Mouse (Mus musculus): ENCODE data around the gene Ldhd. TPM values are rescaled to one million over a fixed set of nuclear protein-coding genes. Genes with fewer than 3 reads are reported as not detected.

Ldhd gene
- polyA plus RNA-seq, 1 experiment from 2014 or later, result 1.1 TPM

DNA sequence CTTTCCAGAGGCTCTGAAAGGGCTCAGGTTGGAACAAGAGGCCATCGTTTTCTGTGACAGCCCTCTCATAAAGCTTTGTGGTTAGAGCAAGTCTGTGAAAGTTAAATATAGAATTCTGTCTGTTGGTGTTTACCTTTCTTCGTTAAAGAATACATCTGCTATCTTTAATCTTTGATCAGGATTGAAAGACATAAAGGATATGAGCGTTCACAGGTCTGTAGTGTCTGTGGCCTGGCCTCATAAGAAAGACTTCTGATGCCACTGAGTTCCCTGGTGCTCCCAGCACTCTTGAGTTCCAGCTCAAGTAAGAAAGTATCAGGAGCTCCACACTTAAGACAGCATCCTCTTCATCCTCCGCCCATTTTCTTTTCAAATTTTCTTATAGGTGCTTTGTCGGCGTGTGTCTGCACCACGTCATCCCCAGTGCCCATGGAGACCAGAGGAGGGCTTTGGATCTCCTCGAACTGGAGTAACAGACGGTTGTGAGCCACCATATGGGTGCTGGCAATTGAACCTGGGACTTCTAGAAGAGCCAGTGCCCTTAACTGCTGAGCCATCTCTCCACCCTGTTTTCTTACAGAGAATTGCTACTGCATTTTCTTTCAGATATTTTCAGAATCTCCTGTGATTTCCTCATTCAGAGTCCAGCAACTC is 52.2 kb downstream of the Ldhd start:
- H3K36me3 ChIP-seq (ENCODE audit: control insufficient read depth, insufficient read depth, low read length), result no peaks in the 10 kb centered on the region
- no peaks in the 10 kb centered on the region for H3K9me3 ChIP-seq (ENCODE audit: control insufficient read depth, low read length)
- H3K4me1 ChIP-seq (replicated peaks; ENCODE audit: control insufficient read depth, insufficient read depth, low read length), result peaks cover 2% of the 10 kb centered on the region
- H3K4me2 ChIP-seq (ENCODE audit: low read depth, low read length), result no peak overlapping the region
- no peak overlapping the region for H3K9ac ChIP-seq (ENCODE audit: low read length)
- WGBS, result 75% methylated on average over 9 of the region's 9 CpGs
- H3K27me3 ChIP-seq (ENCODE audit: control insufficient read depth, insufficient read depth, low read depth, low read length), result no peaks in the 10 kb centered on the region
- no peak overlapping the region for H3K4me3 ChIP-seq (ENCODE audit: low read length)
- no peak for ATAC-seq (ENCODE audit: low read depth)
- H3K27ac ChIP-seq (ENCODE audit: low read length), result no peak overlapping the region

DNA sequence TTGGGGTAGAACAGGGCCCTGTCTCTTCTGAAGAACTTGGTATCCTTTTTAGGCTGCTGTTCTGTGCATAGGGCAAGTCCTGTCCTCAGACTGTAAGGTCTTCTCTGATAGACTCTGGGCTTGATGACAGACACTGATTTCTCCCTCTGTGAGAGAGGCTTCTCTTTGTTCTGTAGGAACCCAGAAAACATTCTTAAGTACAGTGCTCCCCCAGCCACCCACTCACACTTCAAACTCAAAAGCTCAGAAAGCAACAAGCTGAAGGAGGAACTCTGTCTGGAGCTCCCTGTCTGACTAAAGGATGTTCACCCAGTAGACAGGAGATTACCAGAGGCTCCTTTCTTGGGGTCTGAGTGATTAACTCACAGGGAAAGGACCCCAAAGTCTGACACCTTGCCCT is 53.7 kb downstream of the Ldhd start:
- Histone ChIP-seq H3K4me3 (ENCODE audit: low read length) (no peak overlapping the region), H3K9ac (ENCODE audit: low read length) (no peak overlapping the region), H3K9me3 (ENCODE audit: control insufficient read depth, low read length) (no peaks in the 10 kb centered on the region), H3K4me2 (ENCODE audit: low read depth, low read length) (no peak overlapping the region), H3K27ac (ENCODE audit: low read length) (no peak overlapping the region), H3K27me3 (ENCODE audit: control insufficient read depth, insufficient read depth, low read depth, low read length) (no peaks in the 10 kb centered on the region), H3K4me1 (replicated peaks; ENCODE audit: control insufficient read depth, insufficient read depth, low read length) (peaks cover 2% of the 10 kb centered on the region), H3K36me3 (ENCODE audit: control insufficient read depth, insufficient read depth, low read length) (no peaks in the 10 kb centered on the region)
- no peak for ATAC-seq (ENCODE audit: low read depth)

GRCm38 (mm10) chr8:111575492-111575891 is 54.7 kb downstream of the Ldhd start:
- no peak overlapping the region for H3K9ac ChIP-seq (ENCODE audit: low read length)
- no peak overlapping the region for H3K27ac ChIP-seq (ENCODE audit: low read length)
- ATAC-seq (ENCODE audit: low read depth), result no peak
- no peak overlapping the region for H3K4me3 ChIP-seq (ENCODE audit: low read length)
- H3K4me1 ChIP-seq (replicated peaks; ENCODE audit: control insufficient read depth, insufficient read depth, low read length), result peaks cover 2% of the 10 kb centered on the region
- no peak overlapping the region for H3K4me2 ChIP-seq (ENCODE audit: low read depth, low read length)
- no peaks in the 10 kb centered on the region for H3K9me3 ChIP-seq (ENCODE audit: control insufficient read depth, low read length)
- WGBS, result 91% methylated on average over 4 of the region's 4 CpGs
- no peaks in the 10 kb centered on the region for H3K36me3 ChIP-seq (ENCODE audit: control insufficient read depth, insufficient read depth, low read length)
- no peaks in the 10 kb centered on the region for H3K27me3 ChIP-seq (ENCODE audit: control insufficient read depth, insufficient read depth, low read depth, low read length)

- 68% methylated on average over 2 of the region's 2 CpGs for WGBS
These were observed 56.2 kb downstream of the Ldhd start for GRCm38 (mm10) chr8:111574016-111574415.

More at GRCm38 (mm10) chr8:111574016-111574415, 56.2 kb downstream of the Ldhd start:
- Histone ChIP-seq H3K27ac (ENCODE audit: low read length) (no peak overlapping the region), H3K9ac (ENCODE audit: low read length) (no peak overlapping the region), H3K4me3 (ENCODE audit: low read length) (no peak overlapping the region), H3K4me1 (replicated peaks; ENCODE audit: control insufficient read depth, insufficient read depth, low read length) (peaks cover 2% of the 10 kb centered on the region), H3K4me2 (ENCODE audit: low read depth, low read length) (no peak overlapping the region), H3K36me3 (ENCODE audit: control insufficient read depth, insufficient read depth, low read length) (no peaks in the 10 kb centered on the region), H3K9me3 (ENCODE audit: control insufficient read depth, low read length) (no peaks in the 10 kb centered on the region), H3K27me3 (ENCODE audit: control insufficient read depth, insufficient read depth, low read depth, low read length) (no peaks in the 10 kb centered on the region)
- ATAC-seq (ENCODE audit: low read depth), result no peak

Other genes with a start within 250 kb of the Ldhd start
- gene Fa2h, start 236.6 kb downstream of the Ldhd start, polyA plus RNA-seq (2015; fragmentation: Nextera tagmentation; extraction: Ambion mirVana), result 0.11 and 0.13 TPM in 2 replicates
- 6.1 and 6.8 TPM in 2 replicates for gene Wdr59, start 108.3 kb downstream of the Ldhd start, polyA plus RNA-seq (2015; fragmentation: Nextera tagmentation; extraction: Ambion mirVana)
- 18.3 and 19.0 TPM in 2 replicates for gene Znrf1, start 94.3 kb downstream of the Ldhd start, polyA plus RNA-seq (2015; fragmentation: Nextera tagmentation; extraction: Ambion mirVana)
- gene Zfp1, start 13.0 kb upstream of the Ldhd start, polyA plus RNA-seq (2015; fragmentation: Nextera tagmentation; extraction: Ambion mirVana), result 19.8 and 19.9 TPM in 2 replicates
- gene Ctrb1, start 60.6 kb upstream of the Ldhd start, polyA plus RNA-seq (2015; fragmentation: Nextera tagmentation; extraction: Ambion mirVana), result 1.2 TPM in 1 of 2 replicates, not detected in the other
- gene Bcar1, start 113.4 kb upstream of the Ldhd start, polyA plus RNA-seq (2015; fragmentation: Nextera tagmentation; extraction: Ambion mirVana), result 49.2 and 52.1 TPM in 2 replicates
- gene Cfdp1, start 223.9 kb upstream of the Ldhd start, polyA plus RNA-seq (2015; fragmentation: Nextera tagmentation; extraction: Ambion mirVana), result 193 and 203 TPM in 2 replicates
- 10.1 and 10.9 TPM in 2 replicates for gene Tmem170, start 246.4 kb upstream of the Ldhd start, polyA plus RNA-seq (2015; fragmentation: Nextera tagmentation; extraction: Ambion mirVana)